Mouse (Mus musculus) myocyte (in vitro differentiated cells): ENCODE measurements around the gene Rtp4. TPM values are rescaled to one million over a fixed set of nuclear protein-coding genes. Genes with fewer than 3 reads are reported as not detected.

Experiments
- H3K27me3 ChIP-seq: one replicate; pipeline ENCODE4 v1.6.1; 2011; ENCODE audit not compliant: control insufficient read depth, insufficient read depth, insufficient read length
- H3K36me3 ChIP-seq: one replicate; pipeline ENCODE4 v1.6.1; 2011; ENCODE audit not compliant: control insufficient read depth, insufficient read depth
- H3K4me2 ChIP-seq: one replicate; pipeline ENCODE4 v1.6.1; 2011; ENCODE audit warnings: low read depth, control low read depth
- H3K4me3 ChIP-seq: one replicate; pipeline ENCODE4 v1.5.1; 2011; ENCODE audit warnings: mild to moderate bottlenecking, control low read depth, moderate library complexity
- H3K79me2 ChIP-seq: one replicate; pipeline ENCODE4 v1.6.1; 2011; ENCODE audit not compliant: control insufficient read depth, insufficient read depth
- H3ac ChIP-seq: one replicate; pipeline ENCODE4 v1.6.1; 2011; ENCODE audit not compliant: control insufficient read depth, insufficient read length
- CEBPB ChIP-seq: IDR thresholded peaks from 2 replicates; pipeline ENCODE4 v1.6.1; 2011; ENCODE audit warnings: mild to moderate bottlenecking, moderate library complexity; ENCODE audit not compliant: poor library complexity, insufficient read depth, severe bottlenecking
- E2F4 ChIP-seq: IDR thresholded peaks from one replicate; pipeline ENCODE4 v1.6.1; 2011; ENCODE audit warnings: mild to moderate bottlenecking, control low read depth, moderate library complexity; ENCODE audit not compliant: insufficient read depth
- MAX ChIP-seq: IDR thresholded peaks from one replicate; pipeline ENCODE4 v1.6.1; 2011; ENCODE audit warnings: low read depth, mild to moderate bottlenecking, control low read depth
- MYOD1 ChIP-seq, 3 experiments: IDR thresholded peaks; one replicate each; pipeline ENCODE4 v1.6.1; 2011; ENCODE audit warnings: control low read depth in 2 of 3, low read depth in 2 of 3, mild to moderate bottlenecking in 2 of 3, moderate library complexity in 1 of 3; ENCODE audit not compliant: insufficient read length in 2 of 3, control insufficient read depth in 1 of 3
- MYOG ChIP-seq, 3 experiments: IDR thresholded peaks; one replicate each; pipeline ENCODE4 v1.6.1; 2011; ENCODE audit warnings: control low read depth in 2 of 3, low read depth in 2 of 3, mild to moderate bottlenecking in 2 of 3; ENCODE audit not compliant: insufficient read length in 2 of 3, control insufficient read depth in 1 of 3, insufficient read depth in 1 of 3
- POLR2A ChIP-seq: IDR thresholded peaks from one replicate; pipeline ENCODE4 v1.6.1; 2011; ENCODE audit warnings: low read depth, mild to moderate bottlenecking, control low read depth, moderate library complexity; ENCODE audit not compliant: insufficient read length
- POLR2AphosphoS2 ChIP-seq: IDR thresholded peaks from one replicate; pipeline ENCODE4 v1.6.1; 2011; ENCODE audit warnings: low read depth, control low read depth; ENCODE audit not compliant: insufficient read length
- REST ChIP-seq: IDR thresholded peaks from one replicate; pipeline ENCODE4 v1.6.1; 2011; ENCODE audit warnings: mild to moderate bottlenecking, control low read depth, moderate library complexity; ENCODE audit not compliant: insufficient read depth, insufficient read length
- SRF ChIP-seq: IDR thresholded peaks from one replicate; pipeline ENCODE4 v1.6.1; 2011; ENCODE audit warnings: low read depth; ENCODE audit not compliant: control insufficient read depth, insufficient read length
- TCF12 ChIP-seq: IDR thresholded peaks from one replicate; pipeline ENCODE4 v1.6.1; 2011; ENCODE audit warnings: mild to moderate bottlenecking, control low read depth; ENCODE audit not compliant: poor library complexity, insufficient read depth, severe bottlenecking
- TCF3 ChIP-seq: IDR thresholded peaks from one replicate; pipeline ENCODE4 v1.6.1; 2011; ENCODE audit warnings: low read depth, control low read depth; ENCODE audit not compliant: insufficient read length
- USF1 ChIP-seq: IDR thresholded peaks from one replicate; pipeline ENCODE4 v1.6.1; 2011; ENCODE audit warnings: low read depth, mild to moderate bottlenecking, control low read depth, moderate library complexity
- polyA plus RNA-seq: library from polyadenylated mRNA; unstranded; fragments of >200 nt; fragmentation: generic; extraction: Trizol; gene quantifications from one replicate; pipeline ENCODE4 v1.2.1, GENCODE M21; 2012; ENCODE audit warnings: missing spikeins

Gene Rtp4
- polyA plus RNA-seq, 1 experiment: 0.82 TPM

DNA sequence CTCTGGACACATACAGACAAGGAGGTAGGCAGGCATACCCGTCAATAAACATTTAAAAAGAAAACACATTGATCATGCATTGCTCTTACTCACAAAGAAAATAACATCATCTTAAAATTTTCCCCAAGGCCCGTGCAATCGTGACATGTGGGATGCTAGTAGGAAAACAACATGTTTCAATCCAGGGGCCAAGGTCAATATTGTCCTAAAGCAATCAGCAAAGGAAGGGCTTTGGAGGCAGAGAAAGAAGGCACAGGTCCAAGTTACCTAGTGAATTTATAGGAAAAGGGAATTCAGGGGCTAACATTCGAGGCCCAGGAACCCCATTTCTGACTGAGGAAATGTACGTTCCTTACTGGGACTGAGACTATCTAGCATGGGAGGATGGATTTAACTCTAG is 2.9 kb upstream of the Rtp4 start:
- H3K36me3 ChIP-seq: no peaks in the 10 kb centered on the region
- H3K4me3 ChIP-seq: no peak overlapping the region
- no peaks in the 10 kb centered on the region for H3K79me2 ChIP-seq
- H3K27me3 ChIP-seq: no peaks in the 10 kb centered on the region
- H3K4me2 ChIP-seq: no peak overlapping the region
- no peak overlapping the region for H3ac ChIP-seq
- no peak for TF ChIP-seq MYOD1 (IDR thresholded peaks at IDR 0.05; ENCODE audit: control insufficient read depth in 1 of 3, insufficient read length in 2 of 3, low read depth in 2 of 3)
- no peak for TF ChIP-seq E2F4
- TF ChIP-seq POLR2A: no peak
- TF ChIP-seq MAX: no peak
- TF ChIP-seq TCF3: no peak
- no peak for TF ChIP-seq CEBPB
- TF ChIP-seq SRF: no peak
- TF ChIP-seq MYOG (IDR thresholded peaks at IDR 0.05; ENCODE audit: control insufficient read depth in 1 of 3, insufficient read depth in 1 of 3, insufficient read length in 2 of 3, low read depth in 2 of 3): no peak
- TF ChIP-seq POLR2AphosphoS2: no peak
- TF ChIP-seq USF1: no peak
- TF ChIP-seq TCF12: no peak
- no peak for TF ChIP-seq REST

DNA sequence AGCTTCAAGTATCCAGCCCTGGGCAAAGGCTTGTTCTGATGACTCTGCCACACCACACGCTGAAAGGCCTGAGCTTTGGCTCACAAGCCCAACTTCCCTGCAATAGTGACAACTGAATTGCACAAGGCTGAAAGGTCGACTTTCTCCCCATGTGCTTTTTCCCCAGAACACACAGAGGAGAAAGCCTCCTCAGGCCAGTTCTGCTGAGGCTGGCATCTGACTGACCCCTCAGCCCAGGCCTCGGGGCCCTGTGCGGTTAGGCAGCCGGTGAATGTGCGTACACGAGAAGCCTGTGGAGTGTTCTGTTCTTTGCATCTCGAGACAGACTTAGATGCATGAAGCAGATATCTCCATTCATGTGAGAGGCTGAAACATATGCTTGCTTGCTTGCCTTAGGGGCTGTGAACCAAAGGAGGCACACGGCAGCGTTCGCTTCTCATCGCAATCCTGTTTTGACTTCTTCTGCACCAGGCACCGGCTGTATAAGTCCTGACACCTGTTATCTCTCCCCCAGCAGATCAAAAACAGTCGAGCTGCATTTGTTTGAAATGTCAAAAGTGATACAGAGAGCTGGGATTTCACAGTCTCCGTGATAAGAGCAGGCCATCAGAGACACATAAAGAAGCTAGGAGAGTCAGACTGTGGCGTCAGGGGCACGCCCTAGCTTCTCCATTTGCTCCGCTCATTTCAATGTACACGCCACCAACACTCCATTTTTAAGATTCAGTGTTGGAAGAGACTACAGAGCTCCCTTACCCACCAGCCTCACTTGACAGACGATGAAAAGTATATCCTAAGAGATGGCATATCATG is 2.1 kb upstream of the Rtp4 start:
- no peak overlapping the region for H3ac ChIP-seq
- H3K4me2 ChIP-seq: peak overlapping the region; percentile 95

DNA sequence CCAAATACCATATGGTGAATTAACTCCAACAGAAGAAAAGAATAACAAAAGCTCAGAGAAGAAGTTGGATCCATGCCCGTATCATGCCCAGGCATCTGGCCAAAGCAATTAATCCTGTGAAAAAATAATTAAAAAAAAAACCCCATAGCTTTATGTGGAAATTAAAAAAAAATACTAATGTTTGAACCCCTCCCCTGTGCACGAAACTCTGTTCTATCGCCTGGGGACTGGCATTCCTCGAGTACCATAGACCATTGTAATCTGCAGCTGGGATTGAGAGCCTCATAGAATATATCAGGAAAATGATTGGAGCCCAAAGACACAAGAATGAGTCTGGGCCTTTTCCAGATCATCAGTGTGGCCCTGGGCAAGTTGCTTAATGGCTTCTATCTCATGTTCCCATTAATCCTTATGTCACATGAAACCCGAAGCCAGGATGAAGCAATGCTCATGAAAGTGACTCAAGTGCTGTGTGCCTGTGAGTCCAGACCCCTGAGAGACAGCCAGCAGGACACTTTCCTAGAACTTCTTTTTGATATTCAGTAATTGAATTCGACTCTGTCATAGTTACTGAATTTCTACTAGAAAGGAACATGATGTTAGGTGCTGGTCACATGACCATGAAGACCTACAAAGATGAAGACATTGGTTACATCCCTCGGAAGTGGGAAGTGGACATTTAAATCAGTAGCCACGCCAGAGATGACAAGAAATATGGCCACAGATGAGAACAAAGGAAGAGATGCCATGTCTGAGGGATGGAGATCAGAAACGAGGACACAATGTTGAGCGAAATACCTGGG is 1.3 kb upstream of the Rtp4 start:
- no peaks in the 10 kb centered on the region for H3K79me2 ChIP-seq
- no peaks in the 10 kb centered on the region for H3K36me3 ChIP-seq
- TF ChIP-seq USF1: peak; percentile 86
- TF ChIP-seq CEBPB: peak; percentile 95
- no peak for TF ChIP-seq TCF12
- no peaks in the 10 kb centered on the region for H3K27me3 ChIP-seq
- H3ac ChIP-seq: no peak overlapping the region
- H3K4me2 ChIP-seq: peak overlapping the region; percentile 95
- peak overlapping the region; percentile 50 for H3K4me3 ChIP-seq

More for the DNA sequence above, 2.1 kb upstream of the Rtp4 start:
- H3K36me3 ChIP-seq: no peaks in the 10 kb centered on the region
- H3K27me3 ChIP-seq: no peaks in the 10 kb centered on the region
- H3K79me2 ChIP-seq: no peaks in the 10 kb centered on the region
- H3K4me3 ChIP-seq: no peak overlapping the region
- TF ChIP-seq USF1 (no peak), TCF12 (no peak), REST (no peak), MYOG (IDR thresholded peaks at IDR 0.05; ENCODE audit: control insufficient read depth in 1 of 3, insufficient read depth in 1 of 3, insufficient read length in 2 of 3, low read depth in 2 of 3) (no peak), POLR2A (no peak), SRF (no peak), CEBPB (no peak), TCF3 (no peak), MYOD1 (IDR thresholded peaks at IDR 0.05; ENCODE audit: control insufficient read depth in 1 of 3, insufficient read length in 2 of 3, low read depth in 2 of 3) (no peak), E2F4 (no peak), MAX (no peak), POLR2AphosphoS2 (no peak)

- Histone ChIP-seq H3K27me3 (no peaks in the 10 kb centered on the region), H3K79me2 (no peaks in the 10 kb centered on the region), H3K36me3 (no peaks in the 10 kb centered on the region), H3ac (peak overlapping the region; percentile 2), H3K4me3 (peak overlapping the region; percentile 50), H3K4me2 (peak overlapping the region; percentile 95)
- no peak for TF ChIP-seq MAX
Measured at GRCm38 (mm10) chr16:23519771-23520170, 320 bp upstream of the Rtp4 start.

DNA sequence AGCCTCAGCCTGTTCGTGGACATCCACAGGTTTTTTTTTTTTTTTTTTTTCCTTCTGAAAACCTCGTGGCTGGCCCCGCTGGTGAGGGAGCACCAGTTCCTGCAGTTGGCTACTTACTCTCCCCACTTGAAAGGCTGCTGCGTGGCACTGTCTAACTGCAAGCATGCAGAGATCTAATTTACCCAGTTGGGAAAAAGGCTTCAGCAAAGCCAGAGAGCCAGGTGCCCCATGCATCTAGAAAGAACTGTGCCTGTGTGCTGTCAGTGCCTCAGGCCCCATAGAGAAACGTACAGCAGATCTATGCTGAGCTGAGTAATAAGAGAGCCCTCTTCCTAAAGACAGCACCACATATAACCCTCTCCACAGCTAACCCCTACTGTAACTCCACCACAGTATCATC is 1.0 kb downstream of the Rtp4 start:
- H3ac ChIP-seq: no peak overlapping the region
- no peaks in the 10 kb centered on the region for H3K36me3 ChIP-seq
- peak overlapping the region; percentile 50 for H3K4me3 ChIP-seq
- H3K27me3 ChIP-seq: no peaks in the 10 kb centered on the region
- no peaks in the 10 kb centered on the region for H3K79me2 ChIP-seq
- peak overlapping the region; percentile 95 for H3K4me2 ChIP-seq
- TF ChIP-seq USF1 (no peak), MAX (no peak), E2F4 (no peak), SRF (no peak), TCF12 (no peak), CEBPB (no peak), TCF3 (no peak), POLR2AphosphoS2 (no peak), REST (no peak), MYOG (IDR thresholded peaks at IDR 0.05; ENCODE audit: control insufficient read depth in 1 of 3, insufficient read depth in 1 of 3, insufficient read length in 2 of 3, low read depth in 2 of 3) (no peak), POLR2A (no peak), MYOD1 (IDR thresholded peaks at IDR 0.05; ENCODE audit: control insufficient read depth in 1 of 3, insufficient read length in 2 of 3, low read depth in 2 of 3) (no peak)
